Mouse (Mus musculus): ENCODE results near the gene Kdf1. TPM values are rescaled to one million over a fixed set of nuclear protein-coding genes. Genes with fewer than 3 reads are reported as not detected.
A peak's percentile ranks its signal among the peaks of the same experiment; 100 is the strongest.

Gene Kdf1
- total RNA-seq (2021), result not detected

GRCm38 (mm10) chr4:133518601-133519368, at the start of gene Kdf1:
Kdf1 (plus strand) TSS chr4:133518963.
- intact Hi-C loops (cut with DNase I), result loop anchor here (10.0 kb wide), 1 partner anchor 204 kb away; no protein-coding TSS in a partner anchor
- no peak for DNase-seq

- intact Hi-C loops (cut with DNase I), result no loop called here
- no peak for DNase-seq
Observed at GRCm38 (mm10) chr4:133469122-133469521, 49.6 kb upstream of the Kdf1 start.

GRCm38 (mm10) chr4:133471135-133471821, 47.5 kb upstream of the Kdf1 start:
- DNase-seq, result no peak
- intact Hi-C loops (cut with DNase I), result no loop called here

GRCm38 (mm10) chr4:133473833-133474232, 44.9 kb upstream of the Kdf1 start:
- intact Hi-C loops (cut with DNase I), result no loop called here
- DNase-seq, result no peak

- intact Hi-C loops (cut with DNase I), result loop anchor here (1.0 kb wide), 1 partner anchor 15 kb away; no protein-coding TSS in a partner anchor
Observed at GRCm38 (mm10) chr4:133479458-133480184, 39.1 kb upstream of the Kdf1 start, which contains the start of gene Tent5b. Tent5b (plus strand) TSS chr4:133480132.

GRCm38 (mm10) chr4:133480185-133480537, 38.6 kb upstream of the Kdf1 start:
- intact Hi-C loops (cut with DNase I), result no loop called here
- DNase-seq, result no peak

More at GRCm38 (mm10) chr4:133479458-133480184, 39.1 kb upstream of the Kdf1 start, which contains the start of gene Tent5b:
- DNase-seq, result peak; percentile 99

- DNase-seq, result no peak
- intact Hi-C loops (cut with DNase I), result no loop called here
Observed at GRCm38 (mm10) chr4:133480754-133481153, 38.0 kb upstream of the Kdf1 start.

- no peak for DNase-seq
- intact Hi-C loops (cut with DNase I), result no loop called here
Observed at GRCm38 (mm10) chr4:133481488-133481887, 37.3 kb upstream of the Kdf1 start.

- intact Hi-C loops (cut with DNase I), result no loop called here
- DNase-seq, result no peak
Observed at GRCm38 (mm10) chr4:133482479-133482878, 36.3 kb upstream of the Kdf1 start.

GRCm38 (mm10) chr4:133484266-133485025, 34.3 kb upstream of the Kdf1 start:
- DNase-seq, result no peak
- intact Hi-C loops (cut with DNase I), result no loop called here

- DNase-seq, result no peak
- intact Hi-C loops (cut with DNase I), result no loop called here
Observed at GRCm38 (mm10) chr4:133485691-133486425, 32.9 kb upstream of the Kdf1 start.

- DNase-seq, result no peak
- intact Hi-C loops (cut with DNase I), result no loop called here
Observed at GRCm38 (mm10) chr4:133486673-133487357, 31.9 kb upstream of the Kdf1 start.

- no peak for DNase-seq
- intact Hi-C loops (cut with DNase I), result no loop called here
Observed at GRCm38 (mm10) chr4:133488619-133489392, 30.0 kb upstream of the Kdf1 start.

- intact Hi-C loops (cut with DNase I), result no loop called here
Observed at GRCm38 (mm10) chr4:133489489-133490245, 29.1 kb upstream of the Kdf1 start.

GRCm38 (mm10) chr4:133491800-133492199, 27.0 kb upstream of the Kdf1 start:
- peak; percentile 74 to 82 for DNase-seq
- intact Hi-C loops (cut with DNase I), result no loop called here

More at GRCm38 (mm10) chr4:133489489-133490245, 29.1 kb upstream of the Kdf1 start:
- no peak for DNase-seq

GRCm38 (mm10) chr4:133493895-133494294, 24.9 kb upstream of the Kdf1 start:
- intact Hi-C loops (cut with DNase I), result loop anchor here (1.0 to 2.0 kb wide), 2 partner anchors 15 to 69 kb away; no protein-coding TSS in a partner anchor
- DNase-seq, result peak; percentile 38

- intact Hi-C loops (cut with DNase I), result loop anchor here (1.0 to 2.0 kb wide), 2 partner anchors 15 to 70 kb away; no protein-coding TSS in a partner anchor
- peak; percentile 92 to 96 for DNase-seq
Observed at GRCm38 (mm10) chr4:133494432-133494831, 24.3 kb upstream of the Kdf1 start.

Measured in heart, postnatal 10 days (tissue).